Mouse (Mus musculus) forebrain, embryonic 10.5 days (tissue): Measurements from ENCODE around the gene Ffar3. TPM values are rescaled to one million over a fixed set of nuclear protein-coding genes. Genes with fewer than 3 reads are reported as not detected.
"Not testable (repeated sequence)": the region's sequence is repeated elsewhere in the genome, so short reads cannot be mapped to it uniquely, and the experiment has no call there.

Source experiments
- DNase-seq: peaks from one replicate; pipeline ENCODE4 v3.0.0-alpha.2; 2017; ENCODE audit warnings: low spot score; ENCODE audit errors: extremely low spot score
- H3K27ac ChIP-seq: fragments of 300-500 bp; sonication (generic); 2 replicates; pipeline ENCODE4 v1.5.1; 2016; ENCODE audit warnings: mild to moderate bottlenecking
- H3K27me3 ChIP-seq: fragments of 300-500 bp; sonication (generic); 2 replicates; pipeline ENCODE4 v1.6.1; 2016; ENCODE audit warnings: mild to moderate bottlenecking; ENCODE audit not compliant: poor library complexity, severe bottlenecking
- H3K36me3 ChIP-seq: fragments of 300-500 bp; sonication (generic); replicated peaks from 2 replicates; pipeline ENCODE4 v1.6.1; 2016; ENCODE audit warnings: mild to moderate bottlenecking, moderate library complexity
- H3K4me1 ChIP-seq: fragments of 300-500 bp; sonication (generic); 2 replicates; pipeline ENCODE4 v1.6.1; 2016
- H3K4me3 ChIP-seq: fragments of 300-500 bp; sonication (generic); 2 replicates; pipeline ENCODE4 v1.5.1; 2016; ENCODE audit warnings: mild to moderate bottlenecking, moderate library complexity
- H3K9me3 ChIP-seq: fragments of 300-500 bp; sonication (generic); 2 replicates; pipeline ENCODE4 v1.6.1; 2016; ENCODE audit warnings: mild to moderate bottlenecking, moderate library complexity
- WGBS: fragments of 180-500 bp; shearing (Covaris S2); methylation state at CpG from one replicate; pipeline ENCODE4 v1.1.7; 2016; 5-methylcytosine and 5-hydroxymethylcytosine counted together
- polyA plus RNA-seq: library from polyadenylated mRNA; unstranded; fragments of >200 nt; fragmentation: Nextera tagmentation; extraction: Ambion mirVana; gene quantifications from 2 replicates; pipeline ENCODE4 v1.2.1, GENCODE M21; 2016

Ffar3 gene
- polyA plus RNA-seq, 1 experiment from 2014 or later: not detected

GRCm38 (mm10) chr7:30840306-30840705, 15.7 kb downstream of the Ffar3 start:
- H3K4me1 ChIP-seq: no peaks in the 10 kb centered on the region
- H3K9me3 ChIP-seq: no peaks in the 10 kb centered on the region
- H3K27me3 ChIP-seq: no peaks in the 10 kb centered on the region
- H3K27ac ChIP-seq: no peak overlapping the region
- 90% methylated on average over 3 of the region's 3 CpGs for WGBS
- no peaks in the 10 kb centered on the region for H3K36me3 ChIP-seq
- H3K4me3 ChIP-seq: no peak overlapping the region
- no peak for DNase-seq

GRCm38 (mm10) chr7:30837277-30837676, 18.7 kb downstream of the Ffar3 start:
- no peaks in the 10 kb centered on the region for H3K4me1 ChIP-seq
- H3K4me3 ChIP-seq: no peak overlapping the region
- no peaks in the 10 kb centered on the region for H3K36me3 ChIP-seq
- no peak for DNase-seq
- H3K27me3 ChIP-seq: no peaks in the 10 kb centered on the region
- H3K27ac ChIP-seq: no peak overlapping the region
- peaks cover 3% of the 10 kb centered on the region; the same call in 1 of the 2 replicates for H3K9me3 ChIP-seq

- not testable (repeated sequence) for H3K9me3 ChIP-seq, H3K4me3 ChIP-seq, H3K27ac ChIP-seq, H3K4me1 ChIP-seq, H3K27me3 ChIP-seq, H3K36me3 ChIP-seq, DNase-seq
- WGBS: 55% methylated on average over 8 of the region's 11 CpGs
Observed at GRCm38 (mm10) chr7:30832684-30833083, 23.3 kb downstream of the Ffar3 start.

GRCm38 (mm10) chr7:30832261-30832660, 23.7 kb downstream of the Ffar3 start:
- Histone ChIP-seq H3K4me1 (no peaks in the 10 kb centered on the region), H3K36me3 (no peaks in the 10 kb centered on the region), H3K27me3 (no peaks in the 10 kb centered on the region), H3K9me3 (peaks cover 4% of the 10 kb centered on the region; the same call in 1 of the 2 replicates), H3K27ac (no peak overlapping the region), H3K4me3 (no peak overlapping the region)
- DNase-seq: no peak
- WGBS: 73% methylated on average over 17 of the region's 17 CpGs

- no peak for DNase-seq
- no peaks in the 10 kb centered on the region for H3K36me3 ChIP-seq
- no peaks in the 10 kb centered on the region for H3K27me3 ChIP-seq
- no peaks in the 10 kb centered on the region for H3K4me1 ChIP-seq
- no peak overlapping the region for H3K27ac ChIP-seq
- WGBS: 71% methylated on average over 3 of the region's 3 CpGs
- H3K4me3 ChIP-seq: no peak overlapping the region
- peaks cover 4% of the 10 kb centered on the region; the same call in 1 of the 2 replicates for H3K9me3 ChIP-seq
Observed at GRCm38 (mm10) chr7:30829428-30829827, 26.6 kb downstream of the Ffar3 start.

GRCm38 (mm10) chr7:30828871-30829270, 27.1 kb downstream of the Ffar3 start:
- not testable (repeated sequence) for H3K36me3 ChIP-seq, H3K27ac ChIP-seq, H3K4me3 ChIP-seq, H3K27me3 ChIP-seq, H3K9me3 ChIP-seq, H3K4me1 ChIP-seq, DNase-seq

GRCm38 (mm10) chr7:30826660-30827059, 29.3 kb downstream of the Ffar3 start:
- H3K4me1 ChIP-seq: no peaks in the 10 kb centered on the region
- H3K4me3 ChIP-seq: no peak overlapping the region
- H3K9me3 ChIP-seq: no peaks in the 10 kb centered on the region
- DNase-seq: no peak
- no peak overlapping the region for H3K27ac ChIP-seq
- WGBS: 92% methylated on average over 10 of the region's 10 CpGs
- no peaks in the 10 kb centered on the region for H3K36me3 ChIP-seq
- no peaks in the 10 kb centered on the region for H3K27me3 ChIP-seq

GRCm38 (mm10) chr7:30824306-30824705, 31.7 kb downstream of the Ffar3 start:
- H3K4me1 ChIP-seq: no peaks in the 10 kb centered on the region
- no peaks in the 10 kb centered on the region for H3K9me3 ChIP-seq
- H3K27ac ChIP-seq: no peak overlapping the region
- no peak for DNase-seq
- 96% methylated on average over 3 of the region's 3 CpGs for WGBS
- no peak overlapping the region for H3K4me3 ChIP-seq
- no peaks in the 10 kb centered on the region for H3K36me3 ChIP-seq
- no peaks in the 10 kb centered on the region for H3K27me3 ChIP-seq

- no peaks in the 10 kb centered on the region for H3K36me3 ChIP-seq
- 92% methylated on average over 18 of the region's 18 CpGs for WGBS
- DNase-seq: no peak
- no peaks in the 10 kb centered on the region for H3K4me1 ChIP-seq
- H3K4me3 ChIP-seq: no peak within 1 kb of the TSS
- no peak within 1 kb of the TSS for H3K27ac ChIP-seq
- no peaks in the 10 kb centered on the region for H3K27me3 ChIP-seq
- no peaks in the 10 kb centered on the region for H3K9me3 ChIP-seq
Observed at GRCm38 (mm10) chr7:30823675-30824074, 32.3 kb downstream of the Ffar3 start, which contains the start of gene Ffar2. Gene Ffar2, minus strand, starts transcription at chr7:30823775.

GRCm38 (mm10) chr7:30821532-30821931, 34.4 kb downstream of the Ffar3 start:
- Histone ChIP-seq H3K4me1 (no peaks in the 10 kb centered on the region), H3K27ac (no peak overlapping the region), H3K9me3 (no peaks in the 10 kb centered on the region), H3K27me3 (no peaks in the 10 kb centered on the region), H3K36me3 (no peaks in the 10 kb centered on the region), H3K4me3 (no peak overlapping the region)
- WGBS: 81% methylated on average over 5 of the region's 5 CpGs
- DNase-seq: no peak

GRCm38 (mm10) chr7:30820854-30821445, 35.0 kb downstream of the Ffar3 start:
- no peaks in the 10 kb centered on the region for H3K4me1 ChIP-seq
- H3K36me3 ChIP-seq: no peaks in the 10 kb centered on the region
- H3K9me3 ChIP-seq: no peaks in the 10 kb centered on the region
- H3K4me3 ChIP-seq: no peak overlapping the region
- H3K27ac ChIP-seq: no peak overlapping the region
- DNase-seq: no peak
- 77% methylated on average over 7 of the region's 7 CpGs for WGBS
- no peaks in the 10 kb centered on the region for H3K27me3 ChIP-seq

GRCm38 (mm10) chr7:30820131-30820530, 35.8 kb downstream of the Ffar3 start:
- H3K36me3 ChIP-seq: no peaks in the 10 kb centered on the region
- WGBS: 78% methylated on average over 6 of the region's 6 CpGs
- no peak overlapping the region for H3K27ac ChIP-seq
- no peaks in the 10 kb centered on the region for H3K27me3 ChIP-seq
- DNase-seq: no peak
- H3K4me1 ChIP-seq: no peaks in the 10 kb centered on the region
- H3K4me3 ChIP-seq: no peak overlapping the region
- no peaks in the 10 kb centered on the region for H3K9me3 ChIP-seq

- 84% methylated on average over 6 of the region's 6 CpGs for WGBS
- DNase-seq: no peak
- 0 out of 2 replicates have a peak overlapping the region, but pooled peaks have one; percentile 8 for H3K27ac ChIP-seq
- no peaks in the 10 kb centered on the region for H3K36me3 ChIP-seq
- no peaks in the 10 kb centered on the region for H3K27me3 ChIP-seq
- no peak overlapping the region for H3K4me3 ChIP-seq
- H3K9me3 ChIP-seq: no peaks in the 10 kb centered on the region
- H3K4me1 ChIP-seq: peaks cover 6% of the 10 kb centered on the region; the same call in 1 of the 2 replicates
Observed at GRCm38 (mm10) chr7:30812291-30812807, 43.6 kb downstream of the Ffar3 start.
